Mouse (Mus musculus) kidney, postnatal 10 days (tissue): Measurements from ENCODE around the gene 4930564D02Rik.

ENCODE experiments used
- DNase-seq: peaks from one replicate; pipeline ENCODE4 v3.0.0; 2021; ENCODE audit warnings: mixed read lengths

Gene 4930564D02Rik

DNA sequence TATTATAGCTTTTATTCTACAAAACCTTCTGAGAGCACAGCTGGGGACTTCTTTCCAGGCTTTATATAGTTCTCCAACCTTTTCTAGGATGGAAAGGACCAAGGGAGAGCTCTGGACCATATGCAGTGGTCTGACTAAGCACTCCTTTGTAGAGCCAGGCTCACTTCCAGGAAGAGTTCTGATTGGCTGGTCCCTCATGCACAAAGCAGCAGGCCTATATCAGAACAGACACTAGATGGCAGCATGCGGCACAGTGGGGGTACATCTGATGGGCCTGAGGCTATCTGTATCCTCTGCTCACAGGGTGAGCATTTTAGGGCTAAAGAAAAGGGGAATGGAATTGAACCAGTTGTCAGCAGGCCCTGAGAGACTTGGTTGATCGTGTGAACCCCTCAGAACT is 47.6 kb downstream of the 4930564D02Rik start:
- DNase-seq, result peak; percentile 88

DNA sequence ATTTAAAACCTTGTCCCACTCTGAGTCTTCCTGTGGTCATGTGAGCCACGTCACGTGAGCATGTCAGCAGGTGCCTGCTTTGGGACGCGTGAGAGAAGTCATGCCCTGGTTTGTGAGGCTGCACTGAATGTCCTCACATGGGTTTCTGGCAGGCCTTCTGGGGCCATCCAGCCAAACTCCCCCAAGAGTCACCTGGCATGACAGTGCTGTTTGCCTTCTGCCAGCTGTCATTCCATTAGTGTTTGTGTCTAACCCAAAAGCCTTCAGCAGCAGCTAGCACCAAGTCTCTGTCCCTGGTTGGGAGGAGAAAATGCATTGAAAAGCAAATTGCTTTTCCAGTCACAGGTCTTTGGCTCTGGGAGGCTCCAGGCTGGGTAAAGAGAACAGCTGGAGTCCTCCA is 50.0 kb downstream of the 4930564D02Rik start:
- DNase-seq, result no peak

DNA sequence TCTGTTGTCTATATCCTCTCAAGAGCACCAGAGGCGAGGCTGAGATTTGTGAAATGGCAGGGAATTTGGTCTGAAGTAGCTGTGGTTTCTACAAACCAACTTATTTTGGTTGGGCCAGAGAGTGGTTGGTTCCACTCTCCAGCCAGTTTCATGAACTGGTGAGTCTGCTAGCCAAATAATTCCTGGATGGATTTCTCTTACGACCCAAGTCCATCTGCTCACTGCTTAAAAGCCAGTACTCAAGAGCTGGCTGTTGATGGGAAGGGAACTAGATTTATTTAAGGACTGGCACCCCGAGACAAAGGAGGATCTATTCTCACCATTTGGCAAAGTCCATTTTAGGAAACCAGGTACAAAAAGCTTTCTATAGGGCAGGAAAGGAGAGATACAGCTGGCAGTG is 57.1 kb downstream of the 4930564D02Rik start:
- DNase-seq, result no peak

DNA sequence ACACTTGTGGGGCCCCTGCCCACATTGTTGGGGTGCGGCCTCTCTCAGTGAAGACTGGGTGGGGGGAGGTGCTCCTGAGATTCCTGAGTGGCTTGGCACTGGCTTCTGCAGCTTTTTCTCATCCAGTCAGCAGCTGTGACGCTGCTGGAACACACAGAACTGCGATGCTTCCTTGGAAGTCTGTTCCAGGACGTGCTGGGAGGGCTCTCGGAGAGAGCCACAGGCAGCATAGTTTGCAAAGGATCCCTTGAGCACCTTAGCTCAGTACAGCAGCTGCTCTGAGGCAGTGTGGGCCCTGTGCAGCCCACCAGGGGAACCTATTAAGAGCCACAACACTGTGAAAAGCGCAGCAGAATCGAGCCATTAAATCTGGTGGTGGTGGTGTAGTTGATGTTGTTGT is 61.2 kb downstream of the 4930564D02Rik start:
- DNase-seq, result no peak
